Mouse (Mus musculus): ENCODE measurements around the gene Atoh8.

Gene Atoh8

GRCm38 (mm10) chr6:72227665-72228265 lies 7.6 kb downstream of the Atoh8 start:
- in situ Hi-C loops (cut with MboI, MseI), result no loop called here

- in situ Hi-C loops (cut with MboI, MseI), result no loop called here
These were observed 8.4 kb downstream of the Atoh8 start for GRCm38 (mm10) chr6:72227011-72227410.

GRCm38 (mm10) chr6:72225686-72226085 lies 9.7 kb downstream of the Atoh8 start:
- in situ Hi-C loops (cut with MboI, MseI), result no loop called here

- in situ Hi-C loops (cut with MboI, MseI), result no loop called here
These were observed 11.5 kb downstream of the Atoh8 start for GRCm38 (mm10) chr6:72223892-72224291.

DNA sequence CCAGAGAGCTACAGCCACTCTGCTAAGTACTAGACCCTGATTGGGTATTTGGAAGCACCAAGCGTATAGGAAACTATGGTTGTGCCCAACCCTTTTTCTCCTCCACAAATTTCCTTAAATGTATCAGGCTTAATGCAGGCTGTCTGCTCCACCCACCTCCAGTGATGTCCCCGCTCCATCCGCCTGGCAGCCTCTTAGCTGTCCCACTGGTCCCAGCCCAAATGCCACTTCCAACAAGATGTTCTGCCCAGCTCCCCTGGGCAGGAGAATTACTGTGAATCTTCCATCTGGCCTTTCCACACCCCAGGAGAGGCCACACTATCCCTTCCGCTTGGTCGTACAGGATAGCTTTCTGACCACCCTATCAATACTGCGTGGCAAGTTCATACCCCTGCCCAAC lies 12.5 kb downstream of the Atoh8 start:
- in situ Hi-C loops (cut with MboI, MseI), result no loop called here

GRCm38 (mm10) chr6:72222271-72222724 lies 13.1 kb downstream of the Atoh8 start:
- in situ Hi-C loops (cut with MboI, MseI), result no loop called here

GRCm38 (mm10) chr6:72221271-72221670 lies 14.1 kb downstream of the Atoh8 start:
- in situ Hi-C loops (cut with MboI, MseI), result no loop called here

- in situ Hi-C loops (cut with MboI, MseI), result no loop called here
These were observed 15.8 kb downstream of the Atoh8 start for GRCm38 (mm10) chr6:72219549-72219948.

DNA sequence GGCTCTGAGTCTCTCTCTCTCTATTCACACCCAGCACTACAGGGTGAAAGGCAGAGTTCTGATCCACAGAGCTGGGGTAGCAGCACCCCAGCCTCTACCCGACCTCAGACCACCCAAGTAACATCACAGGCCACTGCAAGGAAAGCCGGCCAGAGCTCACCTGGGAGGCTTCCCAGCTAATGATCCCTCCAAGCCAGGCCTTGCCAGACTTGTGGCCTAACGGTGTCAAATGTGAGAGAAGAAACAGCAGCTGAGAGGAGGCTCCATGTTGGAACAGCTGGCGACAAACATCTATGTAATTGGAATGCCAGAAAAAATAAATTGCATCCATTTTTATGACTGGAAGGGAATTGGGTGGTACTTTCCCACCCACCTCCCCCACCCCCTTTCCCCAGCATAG lies 17.1 kb downstream of the Atoh8 start:
- in situ Hi-C loops (cut with MboI, MseI), result no loop called here

- in situ Hi-C loops (cut with MboI, MseI), result no loop called here
These were observed 18.0 kb downstream of the Atoh8 start for GRCm38 (mm10) chr6:72217415-72217784.

GRCm38 (mm10) chr6:72216681-72217414 lies 18.5 kb downstream of the Atoh8 start:
- in situ Hi-C loops (cut with MboI, MseI), result no loop called here

DNA sequence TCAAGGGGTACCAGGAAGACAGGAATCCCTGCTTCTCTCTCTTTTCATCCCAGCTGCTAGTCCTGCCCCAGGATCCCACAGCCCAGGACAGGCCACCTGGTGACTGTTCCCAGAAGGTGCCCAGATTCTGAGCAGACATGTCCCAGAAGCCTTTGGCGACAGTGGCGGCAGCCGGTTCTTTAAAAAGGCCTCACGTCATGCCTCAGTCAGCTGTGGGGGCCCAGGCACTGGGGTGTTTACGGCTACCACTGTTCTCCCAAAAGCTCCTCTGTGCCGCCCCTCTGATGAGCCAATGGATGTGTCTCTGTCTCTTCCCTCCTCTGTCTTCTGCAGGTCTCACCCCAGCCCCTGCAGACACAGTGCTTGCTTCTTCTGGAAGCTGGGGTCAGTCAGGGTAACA lies 19.8 kb downstream of the Atoh8 start:
- in situ Hi-C loops (cut with MboI, MseI), result no loop called here

DNA sequence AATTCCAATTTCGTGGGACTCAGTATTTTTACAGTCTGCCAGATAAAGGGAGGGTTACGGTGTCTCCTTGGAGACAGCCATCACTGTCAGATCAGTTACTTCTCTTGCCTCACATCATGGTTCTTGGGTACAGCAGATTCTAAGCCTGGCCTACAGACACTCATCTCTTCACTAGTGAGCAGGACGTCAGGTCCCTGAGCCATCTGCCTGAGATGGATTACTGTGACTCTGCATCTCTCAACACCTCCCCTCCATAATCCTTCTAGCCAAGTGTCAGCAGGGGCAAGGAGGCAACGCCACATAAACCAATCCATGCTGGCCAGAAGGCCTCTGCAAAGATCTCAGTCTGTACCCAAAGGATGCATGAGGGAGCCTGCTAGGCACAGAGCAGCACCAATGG lies 24.0 kb downstream of the Atoh8 start:
- in situ Hi-C loops (cut with MboI, MseI), result no loop called here

- in situ Hi-C loops (cut with MboI, MseI), result no loop called here
These were observed 24.6 kb downstream of the Atoh8 start for GRCm38 (mm10) chr6:72210823-72211222.

DNA sequence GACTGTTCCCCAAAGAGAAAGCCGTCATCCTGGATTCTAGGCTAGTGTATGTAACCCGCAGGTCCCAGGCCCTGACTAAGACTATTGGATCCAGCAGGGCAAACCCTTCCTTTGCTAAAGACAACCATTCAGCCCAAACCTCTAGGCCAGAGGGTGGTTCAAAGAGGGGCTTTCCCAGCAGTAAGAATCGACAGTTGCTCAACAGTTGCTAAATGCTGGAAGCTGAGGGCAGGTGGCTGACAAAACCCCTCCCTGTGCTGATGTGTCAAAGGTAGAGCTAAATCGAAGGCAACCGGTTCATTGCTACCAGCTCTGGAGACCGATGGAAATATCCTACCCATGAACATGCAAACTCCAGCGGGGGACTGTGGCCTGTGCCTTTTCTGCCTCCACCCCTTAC lies 25.6 kb downstream of the Atoh8 start:
- in situ Hi-C loops (cut with MboI, MseI), result no loop called here

- in situ Hi-C loops (cut with MboI, MseI), result no loop called here
These were observed 26.9 kb downstream of the Atoh8 start for GRCm38 (mm10) chr6:72208406-72209045.

DNA sequence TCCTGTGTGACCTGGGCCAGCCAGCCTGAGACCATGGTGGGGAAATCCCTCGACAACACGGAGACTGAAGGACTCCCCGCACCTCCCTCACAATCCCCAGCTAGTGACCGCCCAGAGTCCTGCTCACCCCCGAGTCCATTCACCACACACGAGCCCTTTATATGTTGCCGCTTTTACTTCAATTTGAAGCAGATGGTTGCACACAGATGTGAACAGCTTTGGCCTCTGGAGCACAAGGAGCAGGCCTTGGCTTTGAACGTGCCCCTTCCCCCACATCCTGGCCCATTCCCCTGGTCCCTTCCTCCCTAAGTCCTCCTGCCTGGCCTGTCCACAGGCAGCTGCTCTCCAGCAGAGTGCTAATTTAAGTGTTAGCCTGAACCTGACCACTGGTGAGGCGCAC lies 29.4 kb downstream of the Atoh8 start:
- in situ Hi-C loops (cut with MboI, MseI), result no loop called here

GRCm38 (mm10) chr6:72204858-72205257 lies 30.5 kb downstream of the Atoh8 start:
- in situ Hi-C loops (cut with MboI, MseI), result no loop called here

DNA sequence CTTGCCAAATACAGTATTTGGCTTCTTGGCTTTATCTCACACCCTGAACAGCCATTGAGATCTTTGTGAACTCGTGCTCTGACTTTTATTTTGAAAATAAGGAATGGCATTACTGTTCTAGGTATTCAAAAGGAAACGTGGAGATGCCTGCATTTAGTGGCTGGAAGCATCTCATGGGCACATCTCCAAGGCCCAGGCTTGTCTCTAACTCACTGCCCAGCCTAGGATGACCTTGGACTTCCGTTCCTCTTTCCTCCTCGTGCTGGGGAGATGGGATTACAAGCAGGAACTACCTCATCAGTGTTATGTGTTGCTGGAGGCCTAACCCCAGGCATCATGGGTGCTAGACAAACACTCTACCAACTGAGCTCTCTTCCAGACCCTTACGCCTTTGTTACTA lies 32.1 kb downstream of the Atoh8 start:
- in situ Hi-C loops (cut with MboI, MseI), result no loop called here

DNA sequence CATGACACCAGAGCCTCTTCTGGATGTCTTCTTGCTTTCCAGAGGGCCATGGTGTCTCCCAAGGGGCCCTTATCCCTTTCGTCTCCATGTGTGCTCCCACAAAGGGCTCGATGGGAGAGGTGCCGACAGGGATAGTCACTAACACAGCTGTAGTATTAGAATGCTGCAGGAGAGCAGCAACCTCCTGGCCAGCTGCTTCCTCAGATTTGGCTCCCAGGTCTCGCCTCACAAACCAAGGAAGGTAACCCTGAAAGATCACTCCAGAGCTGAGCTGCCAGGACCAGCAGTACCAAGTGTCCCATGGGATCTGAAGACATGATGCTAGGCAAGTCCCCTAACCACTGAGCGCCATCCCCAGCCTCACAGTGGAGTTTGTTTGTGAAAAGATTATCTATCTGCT lies 32.6 kb downstream of the Atoh8 start:
- in situ Hi-C loops (cut with MboI, MseI), result no loop called here

DNA sequence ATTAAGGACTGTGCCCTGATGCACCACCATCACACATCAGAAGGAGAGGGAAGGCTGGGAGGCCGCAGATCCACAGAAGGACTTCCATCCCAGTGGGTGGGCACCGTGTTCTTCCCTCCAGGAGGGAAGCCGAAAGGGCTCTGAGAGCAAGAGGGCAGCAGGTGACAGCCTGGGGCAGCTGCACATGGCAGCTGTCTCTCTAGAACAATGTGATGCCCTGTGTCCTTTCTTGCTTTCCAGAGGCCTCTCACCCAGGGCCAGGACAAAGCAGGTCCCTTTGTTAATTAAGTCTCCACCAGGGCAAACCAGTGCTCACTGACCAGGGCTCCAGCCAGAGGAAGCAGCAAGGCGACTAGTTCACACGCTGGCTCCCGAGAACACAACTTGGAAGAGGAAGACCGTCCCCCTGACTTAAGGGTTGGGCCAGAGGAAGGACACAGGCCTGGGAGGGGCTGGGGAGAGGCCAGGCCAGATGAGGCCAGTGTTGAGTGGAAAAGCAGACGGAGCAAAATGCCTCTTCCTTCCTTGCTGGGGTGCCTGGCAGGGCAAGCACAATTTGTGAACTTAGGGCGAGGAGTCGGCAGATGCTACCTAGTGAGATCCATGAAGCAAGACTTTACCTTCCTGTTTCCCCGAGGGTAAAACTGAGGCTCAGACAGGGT lies 34.7 kb downstream of the Atoh8 start:
- in situ Hi-C loops (cut with MboI, MseI), result no loop called here

DNA sequence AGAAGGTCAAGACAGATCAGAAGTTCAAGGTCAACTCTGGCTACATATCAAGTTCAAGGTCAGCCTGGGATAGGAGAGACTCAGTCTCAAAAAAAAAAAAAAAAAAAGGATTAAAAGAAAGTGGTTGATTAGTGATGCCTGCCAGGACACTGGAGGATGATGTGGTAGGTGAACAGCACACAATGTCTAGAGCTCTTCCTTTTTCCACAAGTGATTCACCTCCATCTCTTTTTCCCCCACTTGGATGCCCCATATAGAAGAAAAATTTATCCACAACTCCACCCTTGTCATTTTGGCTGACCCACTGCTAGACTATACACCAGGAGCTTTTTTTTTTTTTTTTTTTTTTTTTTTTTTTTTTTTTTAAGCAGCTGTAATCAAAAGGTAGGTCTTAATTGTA lies 37.9 kb downstream of the Atoh8 start:
- in situ Hi-C loops (cut with MboI, MseI), result no loop called here

- in situ Hi-C loops (cut with MboI, MseI), result no loop called here
These were observed 38.7 kb downstream of the Atoh8 start for GRCm38 (mm10) chr6:72196660-72197059.
